Mouse (Mus musculus) urinary bladder, adult 2 months (tissue): ENCODE measurements around the gene Negr1. TPM values are rescaled to one million over a fixed set of nuclear protein-coding genes. Genes with fewer than 3 reads are reported as not detected.

Experiments
- DNase-seq: peaks from one replicate; pipeline ENCODE4 v3.0.0; 2022; ENCODE audit warnings: low spot score
- polyA plus RNA-seq: library from polyadenylated mRNA; depleted of rRNA; stranded (reverse); fragments of >200 nt; gene quantifications from 2 replicates; pipeline ENCODE4 v1.2.3, GENCODE M21; 2012

The Negr1 gene
- polyA plus RNA-seq, 1 experiment = 4.6 TPM

DNA sequence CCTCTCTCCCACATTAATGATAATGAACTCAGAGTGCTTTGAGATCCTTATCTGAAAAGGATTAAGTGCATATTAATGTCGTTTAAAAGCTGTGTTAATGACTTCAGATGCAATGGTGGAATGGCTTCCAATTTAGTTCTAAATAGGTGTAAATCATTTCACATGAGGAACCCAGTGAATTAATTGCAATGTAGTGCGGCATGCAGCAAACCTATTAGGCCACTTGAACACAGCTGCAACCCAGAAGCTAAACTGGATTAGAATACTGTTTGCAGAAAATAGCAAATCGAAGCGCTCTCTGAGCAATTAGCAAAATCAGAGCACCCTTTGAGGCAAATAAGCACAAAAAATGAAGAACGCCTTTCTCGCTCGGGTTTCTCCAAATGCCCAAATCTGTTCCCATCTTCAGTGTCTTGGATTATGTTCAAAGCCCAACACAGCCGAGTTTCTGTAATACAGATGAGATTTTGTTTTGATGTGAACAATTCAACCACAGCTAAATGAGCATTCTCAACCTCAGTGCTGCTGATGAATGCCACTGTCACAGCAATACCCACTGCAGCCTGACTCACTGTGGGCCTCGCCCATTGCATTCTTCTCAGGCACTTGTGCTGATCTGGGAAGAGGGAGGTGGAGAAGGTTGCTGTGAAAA is 342.5 kb downstream of the Negr1 start:
- no peak for DNase-seq

- no peak for DNase-seq
Measured at GRCm38 (mm10) chr3:156912816-156913215, 351.2 kb downstream of the Negr1 start.

- DNase-seq = no peak
Measured at GRCm38 (mm10) chr3:156921369-156921768, 359.8 kb downstream of the Negr1 start.

DNA sequence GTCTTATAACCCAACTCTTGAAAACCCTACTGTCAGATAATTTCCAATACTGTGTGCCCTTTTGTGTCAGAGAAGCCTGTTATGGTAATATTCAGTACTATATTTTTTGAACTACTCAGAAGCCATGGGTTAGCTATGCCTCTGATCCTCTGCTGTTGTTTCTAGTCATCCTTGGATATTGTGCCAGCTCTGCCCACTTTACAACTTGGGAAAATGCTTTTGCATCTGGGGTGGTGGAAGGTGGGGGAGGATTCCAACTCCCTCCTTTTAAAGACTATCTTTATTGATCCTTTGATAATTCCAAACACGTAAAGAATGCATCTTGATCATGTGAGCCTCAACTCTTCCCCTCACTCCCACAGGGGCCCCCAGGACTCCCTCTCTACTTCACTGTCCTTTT is 361.6 kb downstream of the Negr1 start:
- DNase-seq = no peak

GRCm38 (mm10) chr3:156925102-156925501 is 363.5 kb downstream of the Negr1 start:
- DNase-seq = no peak

DNA sequence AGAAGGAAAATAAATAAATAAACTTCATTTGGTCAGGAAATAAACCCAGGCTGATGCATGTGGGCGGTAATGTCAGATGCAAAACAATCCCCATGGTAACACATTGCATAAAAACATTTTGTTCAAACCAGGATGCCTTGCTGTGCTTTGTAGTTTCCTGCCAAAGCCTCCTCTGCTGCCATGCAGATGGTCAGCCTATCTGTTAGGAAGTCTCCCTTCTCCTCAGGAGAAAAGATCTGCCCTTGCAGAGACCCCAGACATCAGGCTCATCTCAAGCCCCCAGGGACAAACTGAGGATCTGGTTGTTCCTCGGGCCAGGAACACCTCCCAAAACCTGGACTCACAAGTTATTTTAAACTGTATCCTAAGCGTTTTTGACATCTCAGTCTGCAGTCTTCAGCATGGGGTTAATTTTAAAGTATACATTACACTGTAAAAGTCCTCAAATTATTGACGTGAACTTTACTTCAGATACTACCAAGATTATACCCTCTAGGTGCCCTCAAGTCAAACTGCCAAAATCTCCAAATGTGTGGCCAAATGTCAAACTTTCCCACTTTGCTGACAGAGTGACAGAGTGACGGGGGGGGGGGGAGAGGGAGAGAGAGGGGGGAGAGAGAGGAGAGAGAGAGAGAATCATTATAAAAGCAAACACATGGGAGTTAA is 366.9 kb downstream of the Negr1 start:
- DNase-seq = no peak

DNA sequence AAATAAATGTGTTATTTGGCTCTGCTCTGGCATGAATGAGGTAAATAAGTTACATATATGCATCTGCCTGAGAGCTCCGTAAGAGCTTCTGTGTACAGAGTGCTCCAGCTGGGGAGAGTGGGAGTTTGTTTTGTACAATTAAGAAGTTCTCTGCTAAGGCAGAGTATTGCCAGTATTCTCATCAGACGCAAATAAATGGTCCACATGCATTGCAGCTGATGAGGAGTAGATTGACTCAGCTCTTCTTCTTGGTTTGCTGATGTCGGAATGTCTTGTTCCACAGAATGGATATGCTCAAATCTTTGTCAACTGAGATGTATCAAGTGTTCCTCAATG is 367.4 kb downstream of the Negr1 start:
- DNase-seq = no peak

DNA sequence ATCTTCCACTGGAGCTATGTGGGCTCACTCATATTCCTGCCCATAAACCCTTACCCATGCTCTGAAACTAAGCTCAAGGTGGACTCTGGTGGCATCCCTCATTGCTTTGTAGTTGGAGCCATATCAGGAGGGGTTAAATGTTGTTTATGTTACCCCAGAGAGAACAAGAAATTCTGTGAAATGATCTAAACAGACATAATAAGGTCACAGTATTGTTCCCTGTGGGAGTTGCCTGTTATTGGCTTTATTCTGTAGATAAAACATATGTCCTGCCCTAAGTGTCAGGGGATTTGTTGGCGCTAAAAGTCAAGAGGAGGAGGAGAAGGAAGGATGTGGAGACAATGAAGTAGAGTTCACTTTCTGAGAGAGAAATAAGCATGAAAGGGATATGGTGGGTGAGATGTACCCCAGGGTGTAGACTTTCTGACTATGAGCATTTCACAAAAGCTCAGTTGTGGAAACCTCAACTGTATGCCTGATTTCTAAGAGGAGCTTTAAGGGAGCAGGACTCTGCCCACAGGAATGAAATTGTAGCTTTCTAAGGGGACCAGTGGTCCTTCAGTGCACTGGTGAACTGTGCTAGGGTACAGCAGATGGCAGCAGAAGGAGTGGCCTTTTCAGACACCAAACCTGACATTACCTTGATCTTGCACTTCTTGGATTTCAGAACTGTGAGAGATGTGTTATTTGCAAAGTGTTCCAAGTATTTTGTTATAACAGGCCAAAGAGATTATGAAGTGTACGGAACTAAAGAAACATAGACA is 368.3 kb downstream of the Negr1 start:
- no peak for DNase-seq

- DNase-seq = no peak
Measured at GRCm38 (mm10) chr3:156931011-156931410, 369.4 kb downstream of the Negr1 start.

- no peak for DNase-seq
Measured at GRCm38 (mm10) chr3:156931540-156931939, 369.9 kb downstream of the Negr1 start.

- DNase-seq = no peak
Measured at GRCm38 (mm10) chr3:156934778-156935290, 373.2 kb downstream of the Negr1 start.

DNA sequence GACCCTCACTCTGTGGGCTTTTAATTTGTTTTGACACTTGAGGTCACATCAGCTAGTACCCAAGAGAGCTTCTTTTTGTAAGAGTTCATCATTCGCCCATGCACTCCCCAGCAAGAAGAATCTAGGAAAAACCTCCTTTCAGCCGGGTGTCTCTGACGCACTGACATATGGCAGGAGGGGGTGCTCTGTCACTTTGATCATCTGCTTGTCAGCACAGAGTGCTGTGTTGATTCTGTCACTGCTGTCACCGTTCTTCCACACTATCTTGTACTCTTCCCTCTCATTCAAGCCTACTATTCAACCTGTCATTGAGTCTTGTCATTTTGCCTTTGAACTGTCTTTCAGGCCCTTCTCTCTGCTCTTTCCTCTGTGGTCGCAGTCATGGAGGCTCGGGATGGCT is 385.8 kb downstream of the Negr1 start:
- no peak for DNase-seq

GRCm38 (mm10) chr3:156952970-156953369 is 391.4 kb downstream of the Negr1 start:
- no peak for DNase-seq

DNA sequence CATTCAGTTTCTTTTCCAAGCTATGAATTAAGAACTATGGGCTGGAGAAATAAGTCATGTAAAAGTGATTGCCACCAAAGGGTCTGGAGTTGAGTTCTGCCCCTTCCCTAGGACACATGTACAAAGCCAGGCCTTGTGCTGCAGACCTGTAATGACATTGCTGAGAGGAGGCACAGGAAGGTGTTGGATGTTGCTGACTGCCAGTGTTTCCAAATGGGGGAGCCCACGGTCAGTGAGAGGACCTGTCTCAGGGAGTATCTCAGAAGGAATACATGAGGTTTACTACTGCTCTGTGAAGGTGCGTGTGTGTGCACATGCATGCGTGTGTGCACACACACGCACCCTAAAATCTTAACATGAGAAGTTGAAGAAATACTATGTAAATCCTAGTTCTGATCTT is 393.5 kb downstream of the Negr1 start:
- DNase-seq = no peak

DNA sequence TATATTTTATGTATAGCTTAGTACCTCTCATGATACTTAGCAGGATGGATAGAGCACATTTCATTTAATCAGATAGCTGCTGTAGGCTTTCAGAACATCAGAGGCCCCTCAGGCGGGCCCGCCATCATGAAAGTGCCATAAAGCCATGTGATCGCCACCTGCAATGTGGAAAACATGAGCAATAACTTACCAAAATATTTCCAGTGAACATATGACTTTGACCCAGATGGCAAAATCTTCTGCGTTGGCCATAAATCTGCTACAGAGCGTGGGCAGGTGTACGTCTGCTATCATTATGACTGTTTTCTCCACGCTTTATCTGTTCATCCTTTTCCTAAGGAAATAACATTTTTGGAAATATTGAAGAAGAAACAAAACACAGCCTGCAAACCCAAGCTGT is 397.0 kb downstream of the Negr1 start:
- no peak for DNase-seq

- no peak for DNase-seq
Measured at GRCm38 (mm10) chr3:156968764-156969163, 407.2 kb downstream of the Negr1 start.

GRCm38 (mm10) chr3:156971104-156971503 is 409.5 kb downstream of the Negr1 start:
- no peak for DNase-seq

- no peak for DNase-seq
Measured at GRCm38 (mm10) chr3:156976816-156977215, 415.2 kb downstream of the Negr1 start.

DNA sequence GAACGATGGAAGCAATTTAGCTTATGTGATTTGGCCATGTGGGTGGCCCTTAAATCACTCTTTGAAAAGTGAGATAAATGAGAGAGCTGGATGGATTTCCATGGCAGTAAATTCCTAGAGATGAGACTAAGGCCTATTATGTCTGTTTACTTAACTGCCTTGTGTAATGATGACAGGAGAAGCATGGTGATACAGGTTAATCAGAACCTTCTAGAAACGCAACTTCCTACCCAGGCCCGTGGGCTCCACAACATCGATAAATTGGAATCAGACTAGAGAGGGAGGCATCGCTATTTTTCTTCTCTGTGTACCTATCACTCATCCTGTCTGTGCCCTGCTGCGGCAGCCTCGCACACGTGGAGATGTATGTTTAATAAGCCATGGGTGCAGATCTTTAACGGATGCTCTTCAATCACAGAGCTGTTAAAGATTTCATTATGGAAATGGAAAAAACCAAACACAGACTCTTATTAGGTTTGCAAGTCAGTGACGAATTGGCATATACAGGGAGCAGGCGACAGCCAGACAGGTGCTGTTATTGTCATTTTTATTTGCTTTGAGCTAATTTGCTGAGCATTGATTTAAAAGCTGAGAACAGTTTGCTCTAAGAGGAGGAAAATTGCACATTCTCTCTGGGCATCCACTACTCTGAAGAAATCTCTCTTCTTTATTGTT is 418.6 kb downstream of the Negr1 start:
- DNase-seq = no peak

DNA sequence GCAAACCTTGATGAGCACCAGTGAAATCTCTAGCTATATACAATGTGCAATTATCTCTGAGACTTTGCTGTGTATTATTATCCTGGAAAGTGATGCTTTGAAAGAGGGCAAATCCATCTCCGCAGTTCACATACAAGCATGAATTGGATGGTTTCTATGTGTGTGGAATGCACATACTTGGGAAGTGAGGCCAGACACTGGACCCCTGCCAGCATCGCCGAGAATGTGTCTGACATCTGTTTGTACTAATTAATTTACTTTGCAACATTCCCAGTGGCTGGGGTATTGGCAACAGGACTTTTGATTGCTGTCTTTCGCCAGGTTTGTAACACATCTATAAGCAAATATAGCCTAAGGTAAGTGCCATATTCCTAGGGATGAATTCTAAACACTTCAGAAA is 420.5 kb downstream of the Negr1 start:
- no peak for DNase-seq

DNA sequence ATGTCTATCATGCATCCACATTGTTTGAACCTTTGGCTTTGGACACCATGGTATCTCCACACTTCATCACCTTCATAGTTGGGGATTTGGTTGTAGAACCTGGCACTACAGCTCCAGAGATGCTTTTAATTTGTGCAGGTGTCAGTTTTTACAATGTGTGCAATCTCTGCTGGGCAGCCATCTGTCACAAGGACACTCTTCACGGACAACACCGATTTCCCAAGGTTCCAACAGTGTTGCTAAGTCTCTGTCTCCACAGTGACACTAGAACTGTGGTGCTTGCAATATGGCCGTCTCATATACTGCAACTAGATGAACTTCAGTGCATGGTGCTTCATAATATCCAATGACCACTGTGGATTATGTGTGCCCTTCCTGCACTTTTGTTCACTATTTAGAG is 425.5 kb downstream of the Negr1 start:
- DNase-seq = no peak

DNA sequence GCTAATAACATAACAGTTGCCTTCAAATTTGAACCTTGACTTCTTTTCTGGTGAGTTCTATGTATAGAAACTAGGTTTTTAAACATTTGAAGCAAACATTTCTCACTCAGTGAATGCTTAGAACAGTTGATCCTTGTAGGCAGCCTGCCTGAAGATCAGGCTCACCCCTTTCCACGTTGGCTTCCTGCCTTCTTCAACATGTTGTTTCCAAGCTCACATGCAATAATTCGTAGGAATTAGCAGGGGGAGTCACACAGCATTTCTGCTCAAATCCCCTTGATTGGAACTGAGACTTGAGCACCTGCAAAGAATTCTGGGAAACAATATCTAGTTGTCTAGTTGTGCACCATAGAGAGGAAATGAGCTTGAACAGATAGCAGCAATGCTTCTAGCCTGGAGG is 430.6 kb downstream of the Negr1 start:
- no peak for DNase-seq
